Mouse (Mus musculus) ES-Bruce4 (cell line): ENCODE results near the gene Ncor2. TPM values are rescaled to one million over a fixed set of nuclear protein-coding genes. Genes with fewer than 3 reads are reported as not detected.

ENCODE experiments used
- H3K27ac ChIP-seq: 2 replicates; pipeline ENCODE4 v1.5.1; 2012; ENCODE audit warnings: low read length, inconsistent platforms; ENCODE audit not compliant: insufficient read depth
- H3K27me3 ChIP-seq: 2 replicates; pipeline ENCODE4 v1.6.1; 2012; ENCODE audit warnings: mild to moderate bottlenecking, low read length, inconsistent platforms; ENCODE audit not compliant: control insufficient read depth, poor library complexity, insufficient read depth, severe bottlenecking
- H3K36me3 ChIP-seq: 2 replicates; pipeline ENCODE4 v1.6.1; 2012; ENCODE audit warnings: inconsistent platforms, mild to moderate bottlenecking, low read length, moderate library complexity; ENCODE audit not compliant: control insufficient read depth, poor library complexity, insufficient read depth, severe bottlenecking
- H3K4me1 ChIP-seq: one replicate; pipeline ENCODE4 v1.8.1; 2011; ENCODE audit warnings: low read length; ENCODE audit not compliant: control insufficient read depth, insufficient read depth
- H3K4me3 ChIP-seq: 2 replicates; pipeline ENCODE4 v1.5.1; 2011; ENCODE audit warnings: low read depth, mild to moderate bottlenecking, low read length
- H3K9ac ChIP-seq: 2 replicates; pipeline ENCODE4 v1.6.1; 2012; ENCODE audit warnings: low read depth, mild to moderate bottlenecking, inconsistent platforms; ENCODE audit not compliant: poor library complexity, severe bottlenecking
- H3K9me3 ChIP-seq: replicated peaks from 2 replicates; pipeline ENCODE4 v1.6.1; 2012; ENCODE audit warnings: mild to moderate bottlenecking, low read length, inconsistent platforms; ENCODE audit not compliant: control insufficient read depth, poor library complexity, insufficient read depth, severe bottlenecking
- CTCF ChIP-seq: IDR thresholded peaks from one replicate; pipeline ENCODE4 v1.8.1; 2011; ENCODE audit warnings: low read depth, low read length
- EP300 ChIP-seq: IDR thresholded peaks from 2 replicates; pipeline ENCODE4 v1.6.1; 2011; ENCODE audit warnings: low read depth, low read length; ENCODE audit not compliant: insufficient read depth
- POLR2A ChIP-seq: IDR thresholded peaks from one replicate; pipeline ENCODE4 v1.8.1; 2011; ENCODE audit warnings: low read length; ENCODE audit not compliant: insufficient read depth
- polyA plus RNA-seq: library from polyadenylated mRNA; stranded (reverse); fragments of >200 nt; gene quantifications from 2 replicates; pipeline ENCODE4 v1.2.4, GENCODE M21; 2011; ENCODE audit warnings: low read depth; ENCODE audit not compliant: missing spikeins, insufficient read depth, insufficient read length

The Ncor2 gene
- polyA plus RNA-seq, 1 experiment, result 57.5 TPM

DNA sequence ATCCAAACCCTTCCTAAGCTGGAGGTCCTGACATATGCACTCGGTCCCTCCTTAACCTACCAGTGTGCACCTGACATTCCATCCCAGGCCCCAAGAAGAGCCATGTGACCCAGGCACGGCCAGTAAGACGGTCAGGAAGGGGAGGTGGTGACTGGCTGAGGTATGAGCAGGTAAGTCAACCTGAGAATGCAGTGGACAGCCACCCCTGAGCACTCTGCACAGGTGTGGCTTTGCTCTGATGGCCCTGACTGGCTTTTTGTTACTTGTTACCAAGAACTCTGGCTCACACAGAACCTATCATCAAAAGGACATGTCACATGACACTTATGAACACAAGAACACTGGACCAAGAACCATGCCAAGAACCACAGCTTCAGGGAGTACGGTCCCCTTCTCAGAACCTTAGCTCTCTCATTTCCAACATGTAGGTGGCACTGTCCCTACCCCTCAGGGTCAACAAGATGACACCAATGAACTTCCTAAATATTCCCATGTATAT, 53.0 kb downstream of the Ncor2 start:
- no peak for TF ChIP-seq EP300
- TF ChIP-seq CTCF, result no peak
- no peak for TF ChIP-seq POLR2A
- Histone ChIP-seq H3K4me1 (peaks cover 7% of the 10 kb centered on the region), H3K9me3 (no peaks in the 10 kb centered on the region), H3K4me3 (no peak overlapping the region), H3K9ac (no peak overlapping the region), H3K36me3 (no peaks in the 10 kb centered on the region), H3K27ac (no peak overlapping the region), H3K27me3 (no peaks in the 10 kb centered on the region)

DNA sequence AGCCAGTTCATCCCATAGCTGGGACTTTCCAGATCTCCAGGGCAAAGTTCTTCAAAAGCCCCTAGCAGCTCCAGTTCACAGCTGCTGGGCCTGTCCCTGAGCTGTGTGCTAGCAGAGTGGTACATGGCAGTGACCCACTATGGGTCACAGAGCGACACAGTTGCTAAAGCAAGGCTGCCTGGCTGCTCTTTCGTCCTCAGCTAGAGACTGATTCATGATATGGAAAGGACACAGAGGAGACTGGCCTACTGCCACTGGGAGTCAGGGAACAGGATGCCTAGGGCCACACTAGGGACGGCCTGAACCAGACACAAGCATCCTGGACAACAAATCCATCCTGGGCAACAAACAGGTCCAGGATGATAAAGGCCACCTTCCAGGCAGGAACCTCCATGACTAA, 53.8 kb downstream of the Ncor2 start:
- peaks cover 7% of the 10 kb centered on the region for H3K4me1 ChIP-seq
- no peak overlapping the region for H3K4me3 ChIP-seq
- H3K27ac ChIP-seq, result no peak overlapping the region
- no peaks in the 10 kb centered on the region for H3K36me3 ChIP-seq
- TF ChIP-seq POLR2A (no peak), CTCF (no peak), EP300 (no peak)
- H3K27me3 ChIP-seq, result no peaks in the 10 kb centered on the region
- H3K9me3 ChIP-seq, result no peaks in the 10 kb centered on the region
- no peak overlapping the region for H3K9ac ChIP-seq

DNA sequence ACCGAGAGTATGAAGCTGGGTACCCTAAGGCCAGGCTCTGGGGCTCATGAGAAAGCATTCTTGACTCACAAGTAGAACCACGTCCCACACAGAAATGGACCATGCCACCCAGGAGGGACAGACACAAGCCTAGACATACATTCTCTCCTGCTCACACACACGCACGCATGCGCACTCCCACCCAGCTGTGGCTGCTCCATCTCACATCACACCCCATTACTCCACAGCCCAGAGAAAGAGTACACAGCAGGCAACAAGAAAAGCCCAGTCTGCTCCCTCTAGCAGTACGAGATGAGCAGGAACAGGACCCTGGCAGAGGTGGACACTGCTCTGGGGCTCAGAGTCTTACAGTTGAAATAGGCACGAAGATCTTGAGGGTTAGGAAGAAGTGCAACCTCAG, 55.0 kb downstream of the Ncor2 start:
- Histone ChIP-seq H3K9me3 (no peaks in the 10 kb centered on the region), H3K36me3 (no peaks in the 10 kb centered on the region), H3K27ac (no peak overlapping the region), H3K9ac (no peak overlapping the region), H3K4me1 (peaks cover 7% of the 10 kb centered on the region), H3K27me3 (no peaks in the 10 kb centered on the region), H3K4me3 (no peak overlapping the region)
- no peak for TF ChIP-seq POLR2A
- TF ChIP-seq EP300, result no peak
- no peak for TF ChIP-seq CTCF

DNA sequence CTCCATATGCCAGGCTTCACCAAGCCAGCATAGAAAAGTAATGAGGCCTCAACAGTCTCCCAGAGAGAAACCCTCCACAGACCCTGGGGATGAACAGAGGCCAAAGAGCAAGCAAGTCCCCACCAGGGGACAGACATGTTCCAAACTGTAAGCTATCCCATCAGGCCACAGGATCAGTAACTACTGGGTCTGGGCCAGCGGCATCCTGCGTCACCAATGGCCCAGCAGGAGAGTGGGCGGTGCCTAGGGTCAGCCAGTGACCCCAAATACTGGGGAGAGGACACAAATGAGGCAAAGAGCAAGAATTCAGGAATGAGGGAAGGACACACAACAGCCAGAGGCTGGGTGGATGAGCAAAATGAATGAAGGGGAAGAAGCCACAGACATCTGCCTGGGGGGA, 55.8 kb downstream of the Ncor2 start:
- TF ChIP-seq POLR2A (no peak), EP300 (no peak), CTCF (no peak)
- no peaks in the 10 kb centered on the region for H3K36me3 ChIP-seq
- no peak overlapping the region for H3K4me3 ChIP-seq
- H3K9ac ChIP-seq, result no peak overlapping the region
- H3K9me3 ChIP-seq, result no peaks in the 10 kb centered on the region
- peaks cover 7% of the 10 kb centered on the region for H3K4me1 ChIP-seq
- H3K27me3 ChIP-seq, result no peaks in the 10 kb centered on the region
- no peak overlapping the region for H3K27ac ChIP-seq

DNA sequence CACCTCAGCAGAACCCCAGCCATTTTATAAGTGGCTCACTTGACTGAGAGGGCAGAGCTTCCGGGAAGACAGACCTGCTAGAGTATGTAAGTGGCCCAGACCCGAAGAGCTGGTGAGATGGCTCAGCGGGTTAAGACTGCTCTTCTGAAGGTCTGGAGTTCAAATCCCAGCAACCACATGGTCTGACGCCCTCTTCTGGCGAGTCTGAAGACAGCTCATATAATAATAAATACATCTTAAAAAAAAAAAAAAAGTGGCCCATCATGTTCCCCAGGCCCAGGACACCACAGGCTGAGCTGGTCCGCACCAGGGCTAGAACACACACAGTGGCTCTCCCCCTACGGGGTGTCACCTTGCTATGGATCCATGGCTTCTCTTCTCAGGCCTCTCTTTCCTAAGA, 56.5 kb downstream of the Ncor2 start:
- Histone ChIP-seq H3K4me3 (no peak overlapping the region), H3K4me1 (peaks cover 4% of the 10 kb centered on the region), H3K27ac (no peak overlapping the region), H3K9me3 (no peaks in the 10 kb centered on the region), H3K36me3 (no peaks in the 10 kb centered on the region), H3K27me3 (no peaks in the 10 kb centered on the region), H3K9ac (no peak overlapping the region)
- TF ChIP-seq CTCF (no peak), EP300 (no peak), POLR2A (no peak)

DNA sequence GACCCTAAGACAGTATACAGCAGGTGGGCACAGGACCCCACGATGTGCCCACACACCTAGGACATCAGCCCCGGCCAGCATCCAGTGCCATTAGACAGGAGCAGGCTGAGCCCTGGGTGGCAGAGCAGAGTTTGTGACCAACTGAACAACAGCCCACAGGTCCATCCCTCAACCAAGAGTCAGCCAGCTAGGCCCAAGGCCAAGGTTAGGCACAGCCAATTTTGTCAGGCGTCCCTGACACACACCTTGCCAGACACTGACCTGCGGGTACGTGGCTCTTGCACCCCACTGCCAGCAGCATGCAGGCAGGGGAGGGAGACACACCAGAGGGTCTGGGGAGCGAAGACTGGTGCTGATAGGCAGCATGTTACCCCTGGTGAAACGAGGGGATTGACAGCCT, 57.0 kb downstream of the Ncor2 start:
- TF ChIP-seq EP300 (no peak), POLR2A (no peak), CTCF (no peak)
- no peaks in the 10 kb centered on the region for H3K9me3 ChIP-seq
- H3K4me1 ChIP-seq, result no peaks in the 10 kb centered on the region
- H3K27ac ChIP-seq, result no peak overlapping the region
- no peak overlapping the region for H3K4me3 ChIP-seq
- H3K36me3 ChIP-seq, result no peaks in the 10 kb centered on the region
- H3K27me3 ChIP-seq, result no peaks in the 10 kb centered on the region
- no peak overlapping the region for H3K9ac ChIP-seq
